Mouse (Mus musculus) bone marrow macrophage, adult 2 months (primary cell): ENCODE results near the gene Gm45713. TPM values are rescaled to one million over a fixed set of nuclear protein-coding genes. Genes with fewer than 3 reads are reported as not detected.
A peak's percentile ranks its signal among the peaks of the same experiment; 100 is the strongest.
"Not testable (repeated sequence)": the region's sequence is repeated elsewhere in the genome, so short reads cannot be mapped to it uniquely, and the experiment has no call there.

ENCODE experiments used
- H3K27ac ChIP-seq: 2 replicates; pipeline ENCODE4 v1.5.1; 2012; ENCODE audit warnings: low read depth, low read length; ENCODE audit not compliant: insufficient read depth
- H3K4me1 ChIP-seq: 2 replicates; pipeline ENCODE4 v1.6.1; 2012; ENCODE audit warnings: low read length; ENCODE audit not compliant: control insufficient read depth, insufficient read depth
- H3K4me3 ChIP-seq: 2 replicates; pipeline ENCODE4 v1.5.1; 2012; ENCODE audit warnings: mild to moderate bottlenecking, low read length, moderate library complexity; ENCODE audit not compliant: insufficient read depth
- CTCF ChIP-seq: IDR thresholded peaks from 2 replicates; pipeline ENCODE4 v1.5.1; 2012; ENCODE audit warnings: low read depth, mild to moderate bottlenecking, low read length, moderate library complexity
- POLR2A ChIP-seq: IDR thresholded peaks from 2 replicates; pipeline ENCODE4 v1.6.1; 2012; ENCODE audit warnings: mild to moderate bottlenecking, low read depth, low read length, borderline replicate concordance
- polyA plus RNA-seq: library from polyadenylated mRNA; stranded (reverse); fragments of >200 nt; gene quantifications from 2 replicates; pipeline ENCODE4 v1.2.4, GENCODE M21; 2012; ENCODE audit not compliant: missing spikeins, insufficient read depth, insufficient read length

The Gm45713 gene
- polyA plus RNA-seq, 1 experiment, result not detected

GRCm38 (mm10) chr7:45155590-45155989 lies 19.6 kb upstream of the Gm45713 start:
- Histone ChIP-seq H3K4me1 (peaks cover 9% of the 10 kb centered on the region), H3K4me3 (no peak overlapping the region)
- TF ChIP-seq CTCF (no peak), POLR2A (no peak)

GRCm38 (mm10) chr7:45154993-45155514 lies 19.0 kb upstream of the Gm45713 start:
- TF ChIP-seq POLR2A (no peak), CTCF (peak; percentile 66)
- Histone ChIP-seq H3K27ac (peak overlapping the region; percentile 10), H3K4me3 (peak overlapping the region; percentile 31), H3K4me1 (peaks cover 14% of the 10 kb centered on the region)

More at GRCm38 (mm10) chr7:45155590-45155989, 19.6 kb upstream of the Gm45713 start:
- H3K27ac ChIP-seq, result no peak overlapping the region

- Histone ChIP-seq H3K4me3 (peak within 1 kb of the TSS; percentile 87), H3K4me1 (peaks cover 15% of the 10 kb centered on the region), H3K27ac (peak within 1 kb of the TSS; percentile 96)
- TF ChIP-seq CTCF (no peak), POLR2A (peak; percentile 63; the same call in 1 of the 2 replicates)
These were observed 18.3 kb upstream of the Gm45713 start, which contains the start of the genes Pih1d1 and Aldh16a1 for GRCm38 (mm10) chr7:45154096-45154992. Gene Pih1d1, plus strand, starts transcription at chr7:45154303. Gene Aldh16a1, minus strand, starts transcription at chr7:45154584.

- TF ChIP-seq CTCF, result no peak
- Histone ChIP-seq H3K27ac (peak overlapping the region; percentile 84), H3K4me3 (peak overlapping the region; percentile 87), H3K4me1 (peaks cover 15% of the 10 kb centered on the region)
These were observed 17.6 kb upstream of the Gm45713 start for GRCm38 (mm10) chr7:45153586-45153985.

- not testable (repeated sequence) for H3K4me3 ChIP-seq, H3K27ac ChIP-seq
These were observed 17.0 kb upstream of the Gm45713 start for GRCm38 (mm10) chr7:45153052-45153451.

GRCm38 (mm10) chr7:45151303-45151702 lies 15.3 kb upstream of the Gm45713 start:
- Histone ChIP-seq H3K4me1 (peaks cover 15% of the 10 kb centered on the region), H3K4me3 (no peak overlapping the region), H3K27ac (no peak overlapping the region)
- no peak for TF ChIP-seq POLR2A
- no peak for TF ChIP-seq CTCF

More at GRCm38 (mm10) chr7:45153052-45153451, 17.0 kb upstream of the Gm45713 start:
- H3K4me1 ChIP-seq, result peaks cover 15% of the 10 kb centered on the region

GRCm38 (mm10) chr7:45150321-45150720 lies 14.3 kb upstream of the Gm45713 start:
- TF ChIP-seq CTCF (no peak), POLR2A (no peak)
- H3K4me1 ChIP-seq, result peaks cover 15% of the 10 kb centered on the region
- peak overlapping the region; percentile 24 for H3K27ac ChIP-seq
- H3K4me3 ChIP-seq, result no peak overlapping the region

GRCm38 (mm10) chr7:45149545-45149944 lies 13.5 kb upstream of the Gm45713 start:
- Histone ChIP-seq H3K27ac (no peak overlapping the region), H3K4me1 (peaks cover 15% of the 10 kb centered on the region), H3K4me3 (no peak overlapping the region)
- TF ChIP-seq CTCF (no peak), POLR2A (no peak)

- no peak overlapping the region for H3K4me3 ChIP-seq
- peaks cover 15% of the 10 kb centered on the region for H3K4me1 ChIP-seq
- H3K27ac ChIP-seq, result no peak overlapping the region
- TF ChIP-seq POLR2A (no peak), CTCF (no peak)
These were observed 12.6 kb upstream of the Gm45713 start for GRCm38 (mm10) chr7:45148534-45149098.

- Histone ChIP-seq H3K4me3 (no peak overlapping the region), H3K27ac (no peak overlapping the region), H3K4me1 (peaks cover 15% of the 10 kb centered on the region)
- no peak for TF ChIP-seq POLR2A
- no peak for TF ChIP-seq CTCF
These were observed 11.9 kb upstream of the Gm45713 start for GRCm38 (mm10) chr7:45147899-45148298.
